ENCODE assay signal across 8 mouse cellular contexts in the genomic region with DNA sequence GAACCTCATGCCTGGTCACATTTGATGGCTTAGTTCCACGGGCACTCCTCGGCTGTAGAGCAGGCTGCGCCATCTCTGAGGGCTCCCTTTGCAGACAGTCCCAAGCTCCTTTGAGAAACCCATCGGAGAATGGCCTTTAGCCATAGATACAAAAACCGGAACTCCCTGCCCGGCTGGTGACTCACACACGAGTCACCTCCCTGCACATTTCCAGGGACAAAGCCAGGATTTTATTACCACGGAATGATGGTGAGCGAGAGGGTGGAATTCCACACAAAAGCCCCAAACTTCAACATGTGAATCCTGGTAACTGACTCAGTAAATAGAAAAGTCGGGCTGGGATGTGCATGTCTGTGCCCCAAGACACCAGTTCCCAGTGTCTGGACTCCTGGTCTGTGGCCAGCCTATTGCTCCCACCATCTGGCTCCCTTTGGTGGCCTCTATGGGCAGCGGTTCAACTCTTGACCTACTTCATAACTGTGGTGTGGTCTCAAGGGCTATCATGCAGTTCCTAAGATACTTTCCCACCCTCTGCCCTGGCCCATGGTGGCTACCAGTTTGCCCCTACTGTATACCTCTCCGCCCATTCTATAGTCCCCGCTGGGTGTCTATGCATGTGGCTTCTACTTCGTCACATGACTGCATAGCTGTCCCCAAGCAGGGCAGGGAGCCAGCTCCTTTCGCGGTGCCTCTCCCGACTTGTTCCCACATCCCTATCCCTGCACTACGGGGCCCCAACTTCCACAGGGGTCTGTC. TPM values are rescaled to one million over a fixed set of nuclear protein-coding genes. Genes with fewer than 3 reads are reported as not detected.
DNase-seq lines count a peak whose midpoint lies in the region; ATAC-seq lines count a peak whose summit lies in the region.

No protein-coding gene starts in this region.

- H3K9me3 ChIP-seq in heart, embryonic 13.5 days: no peaks in the 10 kb centered on the region
- H3K9me3 ChIP-seq in midbrain, embryonic 13.5 days: no peaks in the 10 kb centered on the region

- no peaks in the 10 kb centered on the region for H3K27me3 ChIP-seq in heart, embryonic 13.5 days (replicated peaks)
- no peaks in the 10 kb centered on the region for H3K27me3 ChIP-seq in midbrain, embryonic 13.5 days

- 56% methylated on average over 18 of the region's 18 CpGs for WGBS in heart, embryonic 13.5 days
- WGBS in midbrain, embryonic 13.5 days: 77% methylated on average over 18 of the region's 18 CpGs

- intact Hi-C loops in left cerebral cortex, postnatal 4 days (cut with DNase I): loop anchor here (2.0 to 10.0 kb wide), 3 partner anchors 121 to 417 kb away; no protein-coding TSS in a partner anchor
- intact Hi-C loops in left cerebral cortex, postnatal 36 days (cut with DNase I): loop anchor here (2.0 kb wide), 2 partner anchors 169 to 417 kb away; no protein-coding TSS in a partner anchor

- DNase-seq in left cerebral cortex, postnatal 4 days: peak; percentile 72
- DNase-seq in left cerebral cortex, postnatal 36 days (ENCODE audit: low spot score in 2 of 2): no peak
- peak; percentile 78 to 85 for DNase-seq in cerebellum, postnatal 10 days
- DNase-seq in kidney, postnatal 36 days: peak; percentile 47 to 56

- H3K9ac ChIP-seq in heart, embryonic 13.5 days: peak overlapping the region; percentile 59
- H3K9ac ChIP-seq in midbrain, embryonic 13.5 days (replicated peaks): no peak overlapping the region

- peak overlapping the region; percentile 20; the same call in 1 of the 2 replicates for H3K4me3 ChIP-seq in heart, embryonic 13.5 days
- H3K4me3 ChIP-seq in midbrain, embryonic 13.5 days (replicated peaks): no peak overlapping the region

- peaks cover 38% of the 10 kb centered on the region for H3K4me1 ChIP-seq in heart, embryonic 13.5 days
- peaks cover 13% of the 10 kb centered on the region for H3K4me1 ChIP-seq in midbrain, embryonic 13.5 days (replicated peaks)

- ATAC-seq in heart, embryonic 13.5 days (ENCODE audit: extremely low read depth, insufficient number of reproducible peaks, low FRiP score, low TSS enrichment): peak; percentile 39; the same call in 1 of the 2 replicates
- peak; percentile 34 for ATAC-seq in midbrain, embryonic 13.5 days
- ATAC-seq in megakaryocyte, adult 5-6 weeks (ENCODE audit: poor library complexity, severe bottlenecking): no peak
- ATAC-seq in erythroid progenitor cell, adult 5-6 weeks (replicated peaks; ENCODE audit: low FRiP score, poor library complexity, severe bottlenecking): no peak

- H3K27ac ChIP-seq in heart, embryonic 13.5 days (replicated peaks): peak overlapping the region; percentile 76
- H3K27ac ChIP-seq in midbrain, embryonic 13.5 days: no peak overlapping the region

- peak overlapping the region; percentile 55 for H3K4me2 ChIP-seq in heart, embryonic 13.5 days
- no peak overlapping the region for H3K4me2 ChIP-seq in midbrain, embryonic 13.5 days (replicated peaks)

- H3K36me3 ChIP-seq in heart, embryonic 13.5 days: no peaks in the 10 kb centered on the region
- no peaks in the 10 kb centered on the region for H3K36me3 ChIP-seq in midbrain, embryonic 13.5 days

RNA-seq across cellular contexts. Expression of a gene that starts 7.1 kb away (rescaled TPM):
- total RNA-seq in left cerebral cortex, postnatal 4 days (2021): 10 to 100 TPM; 27.7 to 31.9 TPM
- total RNA-seq in left cerebral cortex, postnatal 36 days (2021): 10 to 100 TPM; 32.6 to 33.0 TPM
- polyA plus RNA-seq in heart, embryonic 13.5 days (2015; fragmentation: Nextera tagmentation; extraction: Ambion mirVana): 120 and 122 TPM in 2 replicates
- polyA plus RNA-seq in midbrain, embryonic 13.5 days (2015; fragmentation: Nextera tagmentation; extraction: Ambion mirVana): 57.0 and 57.7 TPM in 2 replicates
- total RNA-seq in megakaryocyte, adult 5-6 weeks (2015): 16.2 and 17.2 TPM in 2 replicates
- 11.0 and 19.2 TPM in 2 replicates for total RNA-seq in megakaryocyte, adult 5-6 weeks (2017)
- total RNA-seq in erythroid progenitor cell, adult 5-6 weeks (2015; ENCODE audit: low replicate concordance): 5.9 and 16.2 TPM in 2 replicates
- total RNA-seq in erythroid progenitor cell, adult 5-6 weeks (2017; ENCODE audit: low replicate concordance): 9.7 and 10.7 TPM in 2 replicates

Comparison
In these comparisons a context has a peak if more than half of its experiments do, and no peak if none do; other contexts are left out.
1. DNase-seq: peak in left cerebral cortex, postnatal 4 days (single experiment), cerebellum, postnatal 10 days (2 of 2) and kidney, postnatal 36 days (2 of 2); none in left cerebral cortex, postnatal 36 days (0 of 2).
2. ATAC-seq: peak in heart, embryonic 13.5 days (single experiment) and midbrain, embryonic 13.5 days (single experiment); none in megakaryocyte, adult 5-6 weeks (single experiment) and erythroid progenitor cell, adult 5-6 weeks (single experiment).